Mouse (Mus musculus) hindbrain, embryonic 15.5 days (tissue): ENCODE data around the gene Ccnd1. TPM values are rescaled to one million over a fixed set of nuclear protein-coding genes. Genes with fewer than 3 reads are reported as not detected.

Source experiments
- ATAC-seq: fragments of 200-750 bp; cut with Nextera tagmentation; 2 replicates; pipeline ENCODE4 v1.8.0; 2017; ENCODE audit warnings: low read depth, moderate number of reproducible peaks, moderate TSS enrichment; ENCODE audit not compliant: low FRiP score
- H3K27ac ChIP-seq: fragments of 300-500 bp; sonication (generic); replicated peaks from 2 replicates; pipeline ENCODE4 v1.5.1; 2015; ENCODE audit warnings: mild to moderate bottlenecking, inconsistent platforms
- H3K27me3 ChIP-seq: fragments of 300-500 bp; sonication (generic); 2 replicates; pipeline ENCODE4 v1.6.1; 2015; ENCODE audit warnings: control low read depth, inconsistent platforms
- H3K36me3 ChIP-seq: fragments of 300-500 bp; sonication (generic); 2 replicates; pipeline ENCODE4 v1.6.1; 2015; ENCODE audit warnings: control low read depth, inconsistent platforms
- H3K4me1 ChIP-seq: fragments of 300-500 bp; sonication (generic); replicated peaks from 2 replicates; pipeline ENCODE4 v1.6.1; 2015; ENCODE audit warnings: control low read depth, inconsistent platforms
- H3K4me2 ChIP-seq: fragments of 300-500 bp; sonication (generic); 2 replicates; pipeline ENCODE4 v1.6.1; 2015; ENCODE audit warnings: moderate library complexity, mild to moderate bottlenecking, inconsistent platforms
- H3K4me3 ChIP-seq: fragments of 300-500 bp; sonication (generic); 2 replicates; pipeline ENCODE4 v1.5.1; 2015; ENCODE audit warnings: mild to moderate bottlenecking, inconsistent platforms
- H3K9ac ChIP-seq: fragments of 300-500 bp; sonication (generic); 2 replicates; pipeline ENCODE4 v1.6.1; 2015; ENCODE audit warnings: inconsistent platforms
- H3K9me3 ChIP-seq: fragments of 300-500 bp; sonication (generic); 2 replicates; pipeline ENCODE4 v1.6.1; 2016; ENCODE audit warnings: control low read depth, inconsistent platforms
- WGBS: fragments of 180-500 bp; shearing (Covaris S2); methylation state at CpG from one replicate; pipeline ENCODE4 v1.1.7; 2015; 5-methylcytosine and 5-hydroxymethylcytosine counted together
- polyA plus RNA-seq: library from polyadenylated mRNA; unstranded; fragments of >200 nt; fragmentation: Nextera tagmentation; extraction: Ambion mirVana; gene quantifications from 2 replicates; pipeline ENCODE4 v1.2.1, GENCODE M21; 2015

Gene Ccnd1
- polyA plus RNA-seq, 1 experiment from 2014 or later: 34.2 TPM

GRCm38 (mm10) chr7:144936311-144936880 lies 3.3 kb downstream of the Ccnd1 start:
- H3K36me3 ChIP-seq: no peaks in the 10 kb centered on the region
- peaks cover 28% of the 10 kb centered on the region for H3K27me3 ChIP-seq
- H3K9ac ChIP-seq: no peak overlapping the region
- peaks cover 53% of the 10 kb centered on the region for H3K4me1 ChIP-seq
- 85% methylated on average over 4 of the region's 4 CpGs for WGBS
- H3K4me3 ChIP-seq: no peak overlapping the region
- no peaks in the 10 kb centered on the region for H3K9me3 ChIP-seq
- ATAC-seq: no peak
- no peak overlapping the region for H3K4me2 ChIP-seq
- no peak overlapping the region for H3K27ac ChIP-seq

GRCm38 (mm10) chr7:144935563-144935962 lies 4.2 kb downstream of the Ccnd1 start:
- Histone ChIP-seq H3K9ac (no peak overlapping the region), H3K9me3 (no peaks in the 10 kb centered on the region), H3K4me1 (peaks cover 45% of the 10 kb centered on the region), H3K27me3 (peaks cover 23% of the 10 kb centered on the region), H3K4me3 (no peak overlapping the region), H3K4me2 (no peak overlapping the region), H3K27ac (no peak overlapping the region), H3K36me3 (no peaks in the 10 kb centered on the region)
- WGBS: 57% methylated on average over 5 of the region's 5 CpGs
- no peak for ATAC-seq

- 55% methylated on average over 5 of the region's 5 CpGs for WGBS
- no peak overlapping the region for H3K9ac ChIP-seq
- H3K27me3 ChIP-seq: peaks cover 22% of the 10 kb centered on the region
- no peak overlapping the region for H3K4me3 ChIP-seq
- no peaks in the 10 kb centered on the region for H3K9me3 ChIP-seq
- H3K36me3 ChIP-seq: no peaks in the 10 kb centered on the region
- no peak overlapping the region for H3K27ac ChIP-seq
- no peak overlapping the region for H3K4me2 ChIP-seq
- ATAC-seq: no peak
- H3K4me1 ChIP-seq: peaks cover 44% of the 10 kb centered on the region
These were observed 4.8 kb downstream of the Ccnd1 start for GRCm38 (mm10) chr7:144934901-144935300.

- ATAC-seq: no peak
- H3K27me3 ChIP-seq: peaks cover 12% of the 10 kb centered on the region
- no peak overlapping the region for H3K4me3 ChIP-seq
- H3K4me1 ChIP-seq: peaks cover 41% of the 10 kb centered on the region
- 92% methylated on average over 8 of the region's 8 CpGs for WGBS
- no peak overlapping the region for H3K27ac ChIP-seq
- H3K9me3 ChIP-seq: no peaks in the 10 kb centered on the region
- H3K9ac ChIP-seq: no peak overlapping the region
- no peaks in the 10 kb centered on the region for H3K36me3 ChIP-seq
- H3K4me2 ChIP-seq: no peak overlapping the region
These were observed 5.9 kb downstream of the Ccnd1 start for GRCm38 (mm10) chr7:144933796-144934195.

GRCm38 (mm10) chr7:144933336-144933735 lies 6.4 kb downstream of the Ccnd1 start:
- peaks cover 7% of the 10 kb centered on the region; the same call in 1 of the 2 replicates for H3K27me3 ChIP-seq
- H3K36me3 ChIP-seq: no peaks in the 10 kb centered on the region
- H3K4me1 ChIP-seq: peaks cover 36% of the 10 kb centered on the region
- ATAC-seq: no peak
- no peaks in the 10 kb centered on the region for H3K9me3 ChIP-seq
- WGBS: 88% methylated on average over 3 of the region's 3 CpGs
- H3K9ac ChIP-seq: no peak overlapping the region
- no peak overlapping the region for H3K4me3 ChIP-seq
- H3K4me2 ChIP-seq: no peak overlapping the region
- no peak overlapping the region for H3K27ac ChIP-seq

- Histone ChIP-seq H3K4me3 (no peak overlapping the region), H3K27ac (no peak overlapping the region), H3K9ac (no peak overlapping the region), H3K9me3 (no peaks in the 10 kb centered on the region), H3K27me3 (no peaks in the 10 kb centered on the region), H3K4me1 (peaks cover 28% of the 10 kb centered on the region), H3K4me2 (no peak overlapping the region), H3K36me3 (no peaks in the 10 kb centered on the region)
- 76% methylated on average over 18 of the region's 18 CpGs for WGBS
- ATAC-seq: no peak
These were observed 7.3 kb downstream of the Ccnd1 start for GRCm38 (mm10) chr7:144932389-144932937.

- Histone ChIP-seq H3K36me3 (no peaks in the 10 kb centered on the region), H3K4me3 (no peak overlapping the region), H3K4me1 (peaks cover 23% of the 10 kb centered on the region), H3K27ac (no peak overlapping the region), H3K27me3 (no peaks in the 10 kb centered on the region), H3K4me2 (no peak overlapping the region), H3K9ac (no peak overlapping the region), H3K9me3 (no peaks in the 10 kb centered on the region)
- no peak for ATAC-seq
- WGBS: 23% methylated on average over 3 of the region's 3 CpGs
These were observed 7.9 kb downstream of the Ccnd1 start for GRCm38 (mm10) chr7:144931778-144932177.

GRCm38 (mm10) chr7:144929931-144930330 lies 9.8 kb downstream of the Ccnd1 start:
- ATAC-seq: 0 out of 2 replicates have a peak, but pooled peaks have one; percentile 50
- Histone ChIP-seq H3K4me2 (no peak overlapping the region), H3K36me3 (no peaks in the 10 kb centered on the region), H3K4me1 (peaks cover 13% of the 10 kb centered on the region), H3K4me3 (no peak overlapping the region), H3K9ac (no peak overlapping the region), H3K27ac (peak overlapping the region; percentile 48; the same call in 1 of the 2 replicates), H3K27me3 (no peaks in the 10 kb centered on the region), H3K9me3 (no peaks in the 10 kb centered on the region)
- 32% methylated on average over 5 of the region's 5 CpGs for WGBS

GRCm38 (mm10) chr7:144929506-144929905 lies 10.2 kb downstream of the Ccnd1 start:
- ATAC-seq: no peak
- 71% methylated on average over 8 of the region's 8 CpGs for WGBS
- Histone ChIP-seq H3K4me1 (peaks cover 13% of the 10 kb centered on the region), H3K4me2 (no peak overlapping the region), H3K9ac (no peak overlapping the region), H3K27me3 (no peaks in the 10 kb centered on the region), H3K27ac (no peak overlapping the region), H3K9me3 (no peaks in the 10 kb centered on the region), H3K4me3 (no peak overlapping the region), H3K36me3 (no peaks in the 10 kb centered on the region)

- no peak overlapping the region for H3K9ac ChIP-seq
- no peaks in the 10 kb centered on the region for H3K36me3 ChIP-seq
- ATAC-seq: no peak
- peaks cover 13% of the 10 kb centered on the region for H3K4me1 ChIP-seq
- no peak overlapping the region for H3K4me3 ChIP-seq
- no peaks in the 10 kb centered on the region for H3K27me3 ChIP-seq
- H3K27ac ChIP-seq: no peak overlapping the region
- 74% methylated on average over 6 of the region's 6 CpGs for WGBS
- no peak overlapping the region for H3K4me2 ChIP-seq
- H3K9me3 ChIP-seq: no peaks in the 10 kb centered on the region
These were observed 10.9 kb downstream of the Ccnd1 start for GRCm38 (mm10) chr7:144928889-144929210.

- Histone ChIP-seq H3K4me3 (no peak overlapping the region), H3K4me1 (peaks cover 13% of the 10 kb centered on the region), H3K27ac (no peak overlapping the region), H3K4me2 (no peak overlapping the region), H3K9ac (no peak overlapping the region), H3K27me3 (no peaks in the 10 kb centered on the region), H3K9me3 (no peaks in the 10 kb centered on the region), H3K36me3 (no peaks in the 10 kb centered on the region)
- WGBS: 68% methylated on average over 4 of the region's 4 CpGs
- ATAC-seq: no peak
These were observed 11.5 kb downstream of the Ccnd1 start for GRCm38 (mm10) chr7:144928009-144928888.

- ATAC-seq: no peak
- Histone ChIP-seq H3K9ac (no peak overlapping the region), H3K27me3 (no peaks in the 10 kb centered on the region), H3K4me3 (no peak overlapping the region), H3K36me3 (no peaks in the 10 kb centered on the region), H3K4me1 (peaks cover 13% of the 10 kb centered on the region), H3K9me3 (no peaks in the 10 kb centered on the region), H3K27ac (no peak overlapping the region), H3K4me2 (no peak overlapping the region)
- WGBS: 85% methylated on average over 2 of the region's 2 CpGs
These were observed 12.1 kb downstream of the Ccnd1 start for GRCm38 (mm10) chr7:144927591-144927990.
